Mouse (Mus musculus) cerebellum, adult 9-10 months (tissue): ENCODE data around the gene Srpr.

Source experiments
- DNase-seq: peaks from one replicate; pipeline ENCODE4 v3.0.0; 2022

Srpr gene

DNA sequence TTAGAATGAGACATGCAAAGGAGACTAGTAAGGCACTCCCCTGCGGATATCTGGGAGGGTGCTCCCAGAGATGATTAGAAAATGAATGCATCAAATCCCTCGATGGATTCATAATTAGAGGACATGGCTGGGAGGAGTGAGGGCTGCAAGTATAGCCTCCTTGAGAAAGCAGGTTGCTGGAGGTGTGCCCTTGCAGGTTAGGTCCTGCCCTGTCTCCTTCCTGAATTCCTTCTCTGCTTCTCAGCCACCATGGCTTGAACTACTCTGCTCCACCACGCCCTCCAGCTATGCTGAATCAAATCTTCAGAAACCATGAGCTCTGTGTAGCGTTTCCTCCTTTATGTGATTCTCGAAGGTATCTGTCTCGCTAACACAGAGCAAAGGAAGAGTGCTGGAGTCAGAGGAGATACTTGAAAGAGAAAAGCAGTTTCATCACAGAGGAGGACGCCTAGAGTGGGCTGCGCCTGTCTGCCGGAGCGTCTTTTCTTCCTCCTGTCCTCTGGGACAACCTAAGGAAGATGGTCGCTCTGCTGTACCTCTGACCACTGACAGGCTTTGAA, 6.9 kb upstream of the Srpr start:
- no peak for DNase-seq

GRCm38 (mm10) chr9:35194048-35194447, 5.9 kb upstream of the Srpr start:
- no peak for DNase-seq

GRCm38 (mm10) chr9:35197625-35198024, 2.4 kb upstream of the Srpr start:
- DNase-seq = no peak

- no peak for DNase-seq
These were observed 1.6 kb upstream of the Srpr start for GRCm38 (mm10) chr9:35198351-35198750.

DNA sequence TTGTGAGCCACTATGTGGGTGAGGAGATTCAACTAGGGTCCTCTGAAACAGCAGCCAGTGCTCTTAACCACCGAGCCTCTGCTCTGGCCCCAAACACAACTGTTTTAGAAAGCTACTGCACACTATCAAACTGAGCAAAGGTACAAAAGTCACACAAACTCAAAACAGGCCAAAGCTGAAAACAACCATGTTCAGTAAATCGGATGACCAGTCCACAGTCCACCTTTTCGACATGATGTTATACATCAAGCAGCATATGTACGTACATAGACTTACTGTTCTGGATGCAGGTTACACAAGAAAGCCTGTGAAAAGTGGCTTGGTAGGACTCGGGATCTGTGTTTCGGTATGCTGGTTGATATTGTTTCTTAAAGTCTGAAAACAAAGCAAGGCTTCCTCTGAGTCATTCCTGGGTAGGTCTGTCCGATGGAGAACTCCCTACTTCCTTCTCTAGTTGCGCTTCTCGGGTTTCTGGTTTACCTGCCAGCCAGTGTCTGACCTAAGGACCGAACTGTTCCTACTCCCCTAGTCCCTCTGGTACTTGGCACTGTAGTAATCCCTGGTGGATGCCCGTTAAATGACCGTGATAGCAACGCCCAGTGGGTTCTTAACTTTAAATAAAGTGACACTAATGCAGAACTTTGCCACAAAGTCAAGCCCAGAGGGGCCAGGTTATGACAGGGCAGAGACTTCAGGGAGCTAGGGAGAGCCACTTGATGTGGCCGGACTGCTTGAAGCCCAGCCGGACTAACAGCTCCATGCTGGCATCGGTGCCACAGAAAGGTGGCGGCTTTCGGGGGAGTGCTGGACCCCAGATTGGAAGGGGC, 817 bp upstream of the Srpr start:
- DNase-seq = peak; percentile 48

- DNase-seq = no peak
These were observed 620 bp downstream of the Srpr start for GRCm38 (mm10) chr9:35200529-35201060.

GRCm38 (mm10) chr9:35203536-35203935, 3.6 kb downstream of the Srpr start:
- DNase-seq = no peak

- DNase-seq = no peak
These were observed 4.4 kb downstream of the Srpr start for GRCm38 (mm10) chr9:35204421-35204820.

GRCm38 (mm10) chr9:35210542-35211474, 10.8 kb downstream of the Srpr start, which contains the start of gene Foxred1:
Foxred1 (minus strand) TSS chr9:35211055.
- DNase-seq = peak; percentile 99

DNA sequence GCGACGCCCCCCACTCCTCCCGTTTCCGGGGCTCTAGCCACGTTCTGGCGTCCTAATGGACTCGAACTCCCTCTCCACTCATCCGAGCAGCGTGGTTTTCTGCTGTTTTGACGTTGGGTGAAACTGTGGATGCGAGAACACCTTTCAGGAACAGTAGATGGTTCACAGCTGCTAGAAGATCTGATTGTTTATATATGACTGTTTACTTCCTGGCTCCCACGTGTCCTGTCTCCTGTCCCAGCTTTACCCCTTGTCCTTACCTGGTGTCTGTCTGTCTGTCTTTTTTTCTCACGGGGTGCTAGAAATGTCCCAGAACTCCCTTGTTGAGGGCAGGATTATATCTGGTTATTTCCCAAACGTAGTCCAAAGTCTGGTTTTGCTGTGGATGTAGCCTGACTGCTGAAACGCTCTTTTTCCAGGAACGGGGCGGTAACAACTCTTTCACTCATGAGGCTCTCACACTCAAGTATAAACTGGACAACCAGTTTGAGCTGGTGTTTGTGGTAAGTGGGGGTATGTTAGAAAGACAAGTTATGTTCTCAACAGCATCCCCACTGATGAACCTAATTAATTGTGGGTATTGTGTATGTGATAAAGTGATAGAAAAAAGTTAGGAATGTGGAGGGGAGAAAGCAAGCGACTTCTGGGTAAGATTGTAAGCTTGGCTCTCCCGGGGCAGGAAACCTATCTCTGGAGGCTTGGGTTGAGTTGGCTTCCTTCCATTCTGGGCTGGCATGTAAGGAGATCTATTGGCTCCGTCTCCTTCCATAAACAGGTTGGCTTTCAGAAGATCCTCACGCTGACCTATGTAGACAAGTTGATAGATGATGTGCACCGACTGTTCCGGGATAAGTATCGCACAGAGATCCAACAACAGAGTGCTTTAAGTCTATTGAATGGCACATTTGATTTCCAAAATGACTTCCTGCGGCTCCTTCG, 11.9 kb downstream of the Srpr start:
- peak; percentile 34 for DNase-seq

GRCm38 (mm10) chr9:35217963-35218362, 18.0 kb downstream of the Srpr start:
- no peak for DNase-seq

DNA sequence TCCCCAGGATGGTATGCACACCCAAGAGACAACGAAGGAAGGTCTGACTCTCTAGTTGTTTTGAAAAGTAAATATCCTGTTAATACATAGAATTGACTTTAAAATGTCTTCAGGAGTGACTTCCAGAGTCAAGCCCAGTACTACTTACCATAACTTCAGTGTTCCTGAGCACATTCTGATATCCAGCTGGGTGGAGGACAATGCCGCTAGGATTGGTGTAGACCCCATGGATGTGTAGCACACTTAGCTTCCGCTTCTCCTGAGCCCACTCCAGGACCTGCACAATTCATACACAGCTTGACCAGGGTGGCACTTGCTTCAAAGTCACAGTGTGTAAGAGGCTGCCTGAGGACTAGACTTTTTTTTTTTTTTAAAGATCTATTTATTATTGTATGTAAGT, 23.5 kb downstream of the Srpr start:
- DNase-seq = no peak

DNA sequence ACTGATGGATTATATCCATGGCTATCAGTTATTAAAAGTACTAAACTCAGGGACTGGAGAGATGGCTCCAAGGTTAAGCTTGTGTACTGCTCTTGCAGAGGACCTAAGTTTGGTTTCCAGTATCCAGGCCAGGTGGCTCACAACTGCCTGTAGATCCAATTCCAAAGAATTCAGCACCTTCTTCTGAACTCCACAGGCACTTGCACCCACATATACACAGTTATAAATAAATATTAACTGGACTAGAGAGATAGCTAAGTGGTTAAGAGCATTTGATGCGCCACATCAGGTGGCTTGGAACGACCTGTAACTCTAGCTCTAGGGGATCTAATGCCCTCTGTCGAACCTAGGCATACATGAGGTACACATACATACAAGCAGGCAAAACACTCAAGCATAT, 28.7 kb downstream of the Srpr start:
- no peak for DNase-seq

DNA sequence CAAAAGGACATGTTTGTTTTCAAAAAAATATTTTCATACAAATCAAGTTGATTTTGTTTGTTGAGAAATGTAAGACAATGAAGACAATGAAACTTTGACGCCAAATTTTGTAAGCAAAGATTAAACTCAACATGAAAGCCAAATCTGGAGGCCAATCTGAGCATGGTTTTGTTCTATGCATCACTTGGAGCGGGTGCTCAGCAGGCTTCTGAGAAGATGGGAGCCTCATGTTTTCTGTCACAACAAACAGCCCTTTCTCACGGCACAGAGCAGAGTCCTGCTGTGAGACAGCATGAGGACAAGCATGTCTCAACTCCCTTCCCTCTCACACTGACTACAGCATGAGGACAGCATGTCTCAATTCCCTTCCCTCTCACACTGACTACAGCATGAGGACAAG, 36.0 kb downstream of the Srpr start:
- no peak for DNase-seq

DNA sequence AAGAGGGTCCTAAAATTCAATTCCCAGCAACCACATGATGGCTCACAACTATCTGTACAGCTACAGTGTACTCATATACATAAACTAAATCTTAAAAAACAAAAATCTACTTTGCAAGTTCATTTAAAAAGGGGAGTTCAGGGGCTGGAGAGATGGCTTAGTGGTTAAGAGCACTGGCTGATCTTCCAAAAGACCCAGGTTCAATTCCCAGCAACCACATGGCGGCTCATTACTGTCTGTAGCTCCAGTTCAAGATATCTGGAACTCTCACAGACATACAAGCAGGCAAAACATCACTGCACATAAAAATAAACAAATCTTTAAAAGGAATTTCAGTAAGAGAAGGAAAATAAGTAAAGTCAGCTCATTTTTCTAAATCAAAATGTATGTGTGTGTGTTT, 38.4 kb downstream of the Srpr start:
- no peak for DNase-seq

DNA sequence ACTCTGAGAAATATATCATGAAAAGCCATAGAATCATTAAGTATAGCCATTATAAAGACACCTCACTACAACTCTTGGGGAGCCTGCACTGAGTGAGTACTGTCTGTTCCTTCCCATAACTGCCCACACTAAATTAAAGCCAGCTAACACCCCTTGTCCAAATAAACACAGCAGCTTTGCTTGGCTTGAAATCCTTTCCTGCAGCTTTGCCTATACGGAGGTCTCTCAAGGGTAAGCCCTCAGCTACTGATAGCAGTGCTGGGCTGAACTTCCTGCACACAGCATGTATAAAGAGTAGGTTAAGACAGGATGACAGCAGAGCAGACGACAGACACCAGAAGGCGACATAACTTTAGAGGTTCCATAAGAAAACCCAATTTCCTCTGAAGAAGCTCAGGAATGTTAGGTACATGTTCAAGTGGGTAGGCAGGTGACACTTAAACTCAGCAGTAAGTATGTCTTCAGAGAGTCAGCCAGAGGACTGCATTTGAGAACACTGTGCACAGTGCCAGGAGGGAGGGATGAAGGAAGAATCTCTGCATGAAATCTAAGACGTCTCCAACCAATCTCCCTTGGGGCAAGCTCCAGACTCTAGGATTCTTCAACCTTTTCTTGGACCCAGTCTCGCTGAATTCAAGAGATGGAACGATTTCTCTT, 39.1 kb downstream of the Srpr start:
- no peak for DNase-seq

DNA sequence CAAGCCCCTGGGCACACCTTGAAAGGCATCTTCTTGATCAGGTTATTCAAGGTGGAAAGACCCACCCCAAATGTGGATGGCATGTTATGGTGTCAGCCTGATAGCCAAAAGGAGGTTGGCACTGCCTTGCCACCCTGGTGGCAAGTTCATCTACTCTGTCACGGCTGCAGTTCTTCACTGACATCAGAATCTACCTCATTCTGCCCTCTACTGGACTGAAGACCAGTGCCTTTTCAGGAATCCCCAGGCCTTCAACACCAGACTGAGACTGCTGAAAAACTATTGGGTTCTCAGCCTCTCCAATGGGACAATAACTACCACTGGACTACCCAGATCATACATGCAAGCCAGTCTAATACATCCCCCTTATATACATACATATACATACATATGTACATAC, 39.8 kb downstream of the Srpr start:
- DNase-seq = no peak

DNA sequence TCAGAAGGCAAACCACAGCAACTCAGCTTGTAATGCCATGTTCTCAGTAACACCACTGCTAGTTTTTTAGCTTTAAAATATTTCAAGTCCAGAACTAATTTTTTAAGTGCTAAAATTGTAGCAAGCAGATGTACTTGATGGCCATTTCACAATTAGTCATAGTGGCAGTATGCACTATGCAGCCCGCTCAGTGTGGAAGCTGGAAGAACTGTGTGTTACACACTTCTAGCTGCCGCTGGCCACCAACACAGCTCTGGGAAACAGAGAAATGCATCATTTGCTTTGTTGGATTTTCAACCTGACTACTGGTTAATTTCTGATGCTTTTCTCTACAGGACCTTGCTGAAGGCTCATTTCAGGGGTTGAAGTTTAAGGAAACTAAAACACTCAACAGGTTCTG, 47.4 kb downstream of the Srpr start:
- no peak for DNase-seq

GRCm38 (mm10) chr9:35249476-35249875, 49.5 kb downstream of the Srpr start:
- DNase-seq = no peak

- no peak for DNase-seq
These were observed 57.4 kb downstream of the Srpr start for GRCm38 (mm10) chr9:35257365-35257764.

- no peak for DNase-seq
These were observed 62.4 kb downstream of the Srpr start for GRCm38 (mm10) chr9:35262418-35262817.

GRCm38 (mm10) chr9:35263431-35263830, 63.5 kb downstream of the Srpr start:
- DNase-seq = no peak
